8 mouse cellular contexts compared by ENCODE assay signal in the genomic region with DNA sequence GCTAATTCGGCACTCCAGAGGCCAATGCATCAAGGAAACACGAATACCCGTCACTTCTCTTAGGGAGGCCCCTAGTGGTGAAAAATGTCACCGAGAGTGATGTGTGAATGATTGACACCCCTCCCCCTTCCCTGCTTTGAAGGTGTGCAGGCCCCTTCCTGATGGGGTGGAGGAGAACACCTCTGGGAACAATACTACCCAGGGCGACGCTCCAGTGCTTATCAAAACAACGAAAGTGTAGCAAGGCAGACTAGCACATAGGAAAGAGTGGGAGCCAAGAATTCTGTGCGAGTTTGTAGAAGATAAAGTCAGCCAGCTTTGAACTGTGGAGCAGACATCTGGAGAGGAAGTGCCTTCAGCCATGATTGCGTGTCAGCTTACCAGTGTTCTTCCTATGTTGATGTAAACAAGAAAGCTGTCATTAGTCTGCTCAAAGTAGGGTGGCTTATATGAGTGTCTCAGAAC. TPM values are rescaled to one million over a fixed set of nuclear protein-coding genes. Genes with fewer than 3 reads are reported as not detected.
DNase-seq lines count a peak whose midpoint lies in the region; ATAC-seq and TF ChIP-seq lines count a peak whose summit lies in the region.

No protein-coding gene starts in this region.

- H3K27me3 ChIP-seq in G1E (ENCODE audit: insufficient read depth, low read length), result no peaks in the 10 kb centered on the region
- no peaks in the 10 kb centered on the region for H3K27me3 ChIP-seq in forebrain, embryonic 14.5 days (replicated peaks; ENCODE audit: control insufficient read depth, insufficient read depth, low read length)
- H3K27me3 ChIP-seq in forebrain, embryonic 12.5 days, result no peaks in the 10 kb centered on the region

- 46% methylated on average over 9 of the region's 9 CpGs for WGBS in forebrain, embryonic 14.5 days
- 39% methylated on average over 9 of the region's 9 CpGs for WGBS in forebrain, embryonic 12.5 days

- H3K27ac ChIP-seq in forebrain, embryonic 14.5 days (ENCODE audit: low read depth, low read length), result no peak overlapping the region
- H3K27ac ChIP-seq in forebrain, embryonic 12.5 days, result no peak overlapping the region

- DNase-seq in CD4-positive helper T cell, adult 2 months (ENCODE audit: low read depth, low spot score), result peak; percentile 81
- peak; percentile 44 for DNase-seq in G1E (ENCODE audit: low spot score)
- peak; percentile 49 to 67 for DNase-seq in heart, adult 18-20 months
- DNase-seq in kidney, postnatal 25 days, result peak; percentile 53 to 68
- DNase-seq in forebrain, embryonic 14.5 days (ENCODE audit: low spot score), result no peak
- no peak for DNase-seq in left cerebral cortex, adult 18-20 months (ENCODE audit: low spot score in 2 of 2)

- H3K4me3 ChIP-seq in G1E (ENCODE audit: low read depth, low read length), result no peak overlapping the region
- no peak overlapping the region for H3K4me3 ChIP-seq in forebrain, embryonic 14.5 days (ENCODE audit: low read depth, low read length)
- H3K4me3 ChIP-seq in forebrain, embryonic 12.5 days (replicated peaks), result no peak overlapping the region

- no peak; the same call in 1 of the 2 replicates for ATAC-seq in G1E (ENCODE audit: extremely low read depth, insufficient number of reproducible peaks, low FRiP score, poor library complexity, severe bottlenecking)
- peak; percentile 63 for ATAC-seq in megakaryocyte-erythroid progenitor cell, adult 5-6 weeks (replicated peaks; ENCODE audit: low FRiP score, low TSS enrichment, poor library complexity, severe bottlenecking)
- ATAC-seq in forebrain, embryonic 14.5 days, result no peak
- ATAC-seq in forebrain, embryonic 12.5 days (ENCODE audit: low FRiP score), result no peak

- H3K9ac ChIP-seq in forebrain, embryonic 14.5 days (ENCODE audit: low read length), result no peak overlapping the region
- no peak overlapping the region for H3K9ac ChIP-seq in forebrain, embryonic 12.5 days

- no peaks in the 10 kb centered on the region for H3K36me3 ChIP-seq in G1E (replicated peaks)
- no peaks in the 10 kb centered on the region for H3K36me3 ChIP-seq in forebrain, embryonic 14.5 days (ENCODE audit: control insufficient read depth, insufficient read depth, low read length)
- no peaks in the 10 kb centered on the region for H3K36me3 ChIP-seq in forebrain, embryonic 12.5 days (replicated peaks)

- H3K9me3 ChIP-seq in G1E (replicated peaks), result no peaks in the 10 kb centered on the region
- H3K9me3 ChIP-seq in forebrain, embryonic 14.5 days (replicated peaks; ENCODE audit: control insufficient read depth, low read length), result no peaks in the 10 kb centered on the region
- H3K9me3 ChIP-seq in forebrain, embryonic 12.5 days, result no peaks in the 10 kb centered on the region

- peaks cover 71% of the 10 kb centered on the region for H3K4me1 ChIP-seq in G1E (ENCODE audit: insufficient read depth, low read depth, low read length)
- H3K4me1 ChIP-seq in forebrain, embryonic 14.5 days (ENCODE audit: control insufficient read depth, insufficient read depth, low read length), result no peaks in the 10 kb centered on the region
- H3K4me1 ChIP-seq in forebrain, embryonic 12.5 days, result no peaks in the 10 kb centered on the region

- peak; percentile 38; the same call in 1 of the 2 replicates for TF ChIP-seq CTCF in G1E (IDR thresholded peaks at IDR 0.05; ENCODE audit: low read depth, low read length)

- no peak overlapping the region for H3K4me2 ChIP-seq in forebrain, embryonic 14.5 days (ENCODE audit: low read length)
- H3K4me2 ChIP-seq in forebrain, embryonic 12.5 days, result no peak overlapping the region

RNA-seq across cellular contexts. Expression of a gene that starts 50.9 kb away (rescaled TPM):
- total RNA-seq in G1E (2014; fragmentation: Nextera tagmentation) (14.0 and 15.0 TPM in 2 replicates), G1E (2017) (4.8 and 5.0 TPM in 2 replicates)
- polyA plus RNA-seq in G1E (2012), result 12.6 and 15.4 TPM in 2 replicates
- total RNA-seq in heart, adult 18-20 months (2021), result 100 to 1,000 TPM; 100 to 107 TPM
- 21.2 and 30.6 TPM in 2 replicates for total RNA-seq in megakaryocyte-erythroid progenitor cell, adult 5-6 weeks (2014; fragmentation: Nextera tagmentation)
- total RNA-seq in megakaryocyte-erythroid progenitor cell, adult 5-6 weeks (2017), result 5.9 and 9.0 TPM in 2 replicates
- 5.7 and 6.9 TPM in 2 replicates for polyA plus RNA-seq in forebrain, embryonic 14.5 days (2014; fragmentation: Nextera tagmentation; extraction: Ambion mirVana)
- polyA plus RNA-seq in forebrain, embryonic 12.5 days (2016; fragmentation: Nextera tagmentation; extraction: Ambion mirVana), result 12.9 and 13.6 TPM in 2 replicates
- 10 to 100 TPM; 18.4 to 19.3 TPM for total RNA-seq in left cerebral cortex, adult 18-20 months (2021)

Comparison
In these comparisons a context has a peak if more than half of its experiments do, and no peak if none do; other contexts are left out.
1. DNase-seq: peak in CD4-positive helper T cell, adult 2 months (single experiment), G1E (single experiment), heart, adult 18-20 months (2 of 2) and kidney, postnatal 25 days (2 of 2); none in forebrain, embryonic 14.5 days (single experiment) and left cerebral cortex, adult 18-20 months (0 of 2).